Mouse (Mus musculus): ENCODE results near the gene Gm20388. TPM values are rescaled to one million over a fixed set of nuclear protein-coding genes. Genes with fewer than 3 reads are reported as not detected.

Gm20388 gene
- polyA plus RNA-seq, 1 experiment from 2014 or later, result not detected

- peak; percentile 61; the same call in 1 of the 2 replicates for ATAC-seq (ENCODE audit: insufficient number of reproducible peaks, insufficient read depth, low FRiP score, low TSS enrichment)
- Histone ChIP-seq H3K4me1 (peaks cover 9% of the 10 kb centered on the region), H3K4me2 (replicated peaks) (peak within 1 kb of the TSS; percentile 83), H3K9ac (peak within 1 kb of the TSS; percentile 68), H3K27ac (no peak within 1 kb of the TSS), H3K9me3 (0 out of 2 replicates have a peak, but pooled peaks cover 3% of the 10 kb centered on the region), H3K36me3 (peaks cover 36% of the 10 kb centered on the region), H3K4me3 (peak within 1 kb of the TSS; percentile 50), H3K27me3 (no peaks in the 10 kb centered on the region)
- 5% methylated on average over 45 of the region's 45 CpGs for WGBS
These were observed 2522.0 kb downstream of the Gm20388 start, which contains the start of gene Cyba for GRCm38 (mm10) chr8:122432443-122433268. Cyba (minus strand) TSS chr8:122432930.

GRCm38 (mm10) chr8:122433269-122433905 is 2522.7 kb downstream of the Gm20388 start:
- no peak overlapping the region for H3K4me3 ChIP-seq
- no peaks in the 10 kb centered on the region for H3K27me3 ChIP-seq
- 74% methylated on average over 11 of the region's 11 CpGs for WGBS
- H3K27ac ChIP-seq, result no peak overlapping the region
- H3K4me2 ChIP-seq (replicated peaks), result no peak overlapping the region
- H3K9ac ChIP-seq, result no peak overlapping the region
- H3K4me1 ChIP-seq, result peaks cover 9% of the 10 kb centered on the region
- ATAC-seq (ENCODE audit: insufficient number of reproducible peaks, insufficient read depth, low FRiP score, low TSS enrichment), result 0 out of 2 replicates have a peak, but pooled peaks have one; percentile 37
- peaks cover 44% of the 10 kb centered on the region for H3K36me3 ChIP-seq
- H3K9me3 ChIP-seq, result 0 out of 2 replicates have a peak, but pooled peaks cover 3% of the 10 kb centered on the region

GRCm38 (mm10) chr8:122435375-122435774 is 2524.7 kb downstream of the Gm20388 start:
- Histone ChIP-seq H3K27me3 (no peaks in the 10 kb centered on the region), H3K4me2 (replicated peaks) (no peak overlapping the region), H3K4me1 (peaks cover 9% of the 10 kb centered on the region), H3K9me3 (0 out of 2 replicates have a peak, but pooled peaks cover 3% of the 10 kb centered on the region), H3K4me3 (no peak overlapping the region), H3K27ac (no peak overlapping the region), H3K9ac (no peak overlapping the region), H3K36me3 (peaks cover 59% of the 10 kb centered on the region)
- ATAC-seq (ENCODE audit: insufficient number of reproducible peaks, insufficient read depth, low FRiP score, low TSS enrichment), result no peak
- 91% methylated on average over 6 of the region's 6 CpGs for WGBS

- H3K27me3 ChIP-seq, result no peaks in the 10 kb centered on the region
- peaks cover 9% of the 10 kb centered on the region for H3K4me1 ChIP-seq
- no peak for ATAC-seq (ENCODE audit: insufficient number of reproducible peaks, insufficient read depth, low FRiP score, low TSS enrichment)
- H3K9ac ChIP-seq, result no peak overlapping the region
- no peak overlapping the region for H3K4me2 ChIP-seq (replicated peaks)
- H3K27ac ChIP-seq, result no peak overlapping the region
- 0 out of 2 replicates have a peak, but pooled peaks cover 3% of the 10 kb centered on the region for H3K9me3 ChIP-seq
- H3K36me3 ChIP-seq, result peaks cover 59% of the 10 kb centered on the region
- no peak overlapping the region for H3K4me3 ChIP-seq
- 91% methylated on average over 9 of the region's 9 CpGs for WGBS
These were observed 2525.5 kb downstream of the Gm20388 start for GRCm38 (mm10) chr8:122436146-122436545.

- no peak overlapping the region for H3K4me2 ChIP-seq (replicated peaks)
- 85% methylated on average over 20 of the region's 20 CpGs for WGBS
- no peak overlapping the region for H3K9ac ChIP-seq
- 0 out of 2 replicates have a peak, but pooled peaks cover 3% of the 10 kb centered on the region for H3K9me3 ChIP-seq
- no peak overlapping the region for H3K27ac ChIP-seq
- no peaks in the 10 kb centered on the region for H3K27me3 ChIP-seq
- peaks cover 5% of the 10 kb centered on the region for H3K4me1 ChIP-seq
- ATAC-seq (ENCODE audit: insufficient number of reproducible peaks, insufficient read depth, low FRiP score, low TSS enrichment), result no peak
- no peak overlapping the region for H3K4me3 ChIP-seq
- peaks cover 59% of the 10 kb centered on the region for H3K36me3 ChIP-seq
These were observed 2526.0 kb downstream of the Gm20388 start for GRCm38 (mm10) chr8:122436586-122437125.

- no peak overlapping the region for H3K4me2 ChIP-seq (replicated peaks)
- H3K9ac ChIP-seq, result no peak overlapping the region
- peaks cover 59% of the 10 kb centered on the region for H3K36me3 ChIP-seq
- peak overlapping the region; percentile 46; the same call in 1 of the 2 replicates for H3K27ac ChIP-seq
- H3K4me1 ChIP-seq, result peaks cover 10% of the 10 kb centered on the region
- no peak overlapping the region for H3K4me3 ChIP-seq
- 87% methylated on average over 13 of the region's 13 CpGs for WGBS
- no peak for ATAC-seq (ENCODE audit: insufficient number of reproducible peaks, insufficient read depth, low FRiP score, low TSS enrichment)
- H3K9me3 ChIP-seq, result 0 out of 2 replicates have a peak, but pooled peaks cover 3% of the 10 kb centered on the region
- no peaks in the 10 kb centered on the region for H3K27me3 ChIP-seq
These were observed 2527.2 kb downstream of the Gm20388 start for GRCm38 (mm10) chr8:122437708-122438331.

- H3K4me3 ChIP-seq, result no peak overlapping the region
- H3K36me3 ChIP-seq, result peaks cover 52% of the 10 kb centered on the region
- H3K27me3 ChIP-seq, result no peaks in the 10 kb centered on the region
- 0 out of 2 replicates have a peak, but pooled peaks cover 3% of the 10 kb centered on the region for H3K9me3 ChIP-seq
- H3K9ac ChIP-seq, result no peak overlapping the region
- no peak overlapping the region for H3K4me2 ChIP-seq (replicated peaks)
- no peak overlapping the region for H3K27ac ChIP-seq
- peaks cover 10% of the 10 kb centered on the region for H3K4me1 ChIP-seq
- 95% methylated on average over 16 of the region's 16 CpGs for WGBS
- ATAC-seq (ENCODE audit: insufficient number of reproducible peaks, insufficient read depth, low FRiP score, low TSS enrichment), result no peak
These were observed 2528.7 kb downstream of the Gm20388 start for GRCm38 (mm10) chr8:122439336-122439735.

- Histone ChIP-seq H3K27me3 (no peaks in the 10 kb centered on the region), H3K4me2 (replicated peaks) (no peak overlapping the region), H3K36me3 (peaks cover 35% of the 10 kb centered on the region), H3K9me3 (no peaks in the 10 kb centered on the region), H3K27ac (no peak overlapping the region), H3K4me1 (peaks cover 28% of the 10 kb centered on the region), H3K9ac (no peak overlapping the region), H3K4me3 (no peak overlapping the region)
- 100% methylated on average over 1 of the region's 1 CpGs for WGBS
- ATAC-seq (ENCODE audit: insufficient number of reproducible peaks, insufficient read depth, low FRiP score, low TSS enrichment), result no peak
These were observed 2530.7 kb downstream of the Gm20388 start for GRCm38 (mm10) chr8:122441326-122441725.

GRCm38 (mm10) chr8:122442356-122442755 is 2531.7 kb downstream of the Gm20388 start:
- Histone ChIP-seq H3K27ac (peak overlapping the region; percentile 69; the same call in 1 of the 2 replicates), H3K4me1 (peaks cover 28% of the 10 kb centered on the region)

GRCm38 (mm10) chr8:122442781-122443180 is 2532.1 kb downstream of the Gm20388 start:
- H3K9me3 ChIP-seq, result no peaks in the 10 kb centered on the region
- peak overlapping the region; percentile 96 for H3K4me2 ChIP-seq (replicated peaks)
- peak overlapping the region; percentile 60 for H3K4me3 ChIP-seq
- ATAC-seq (ENCODE audit: insufficient number of reproducible peaks, insufficient read depth, low FRiP score, low TSS enrichment), result peak; percentile 2; the same call in 1 of the 2 replicates
- peak overlapping the region; percentile 69 for H3K27ac ChIP-seq
- peak overlapping the region; percentile 75 for H3K9ac ChIP-seq
- peaks cover 22% of the 10 kb centered on the region for H3K36me3 ChIP-seq
- peaks cover 28% of the 10 kb centered on the region for H3K4me1 ChIP-seq
- WGBS, result under 1% methylated on average over 12 of the region's 12 CpGs
- no peaks in the 10 kb centered on the region for H3K27me3 ChIP-seq

More at GRCm38 (mm10) chr8:122442356-122442755, 2531.7 kb downstream of the Gm20388 start:
- H3K9ac ChIP-seq, result peak overlapping the region; percentile 75
- H3K4me2 ChIP-seq (replicated peaks), result peak overlapping the region; percentile 96
- H3K4me3 ChIP-seq, result peak overlapping the region; percentile 60
- H3K27me3 ChIP-seq, result no peaks in the 10 kb centered on the region
- 22% methylated on average over 7 of the region's 7 CpGs for WGBS
- H3K36me3 ChIP-seq, result peaks cover 24% of the 10 kb centered on the region
- H3K9me3 ChIP-seq, result no peaks in the 10 kb centered on the region
- ATAC-seq (ENCODE audit: insufficient number of reproducible peaks, insufficient read depth, low FRiP score, low TSS enrichment), result no peak
